Mouse (Mus musculus): Measurements from ENCODE around the gene Cmya5. TPM values are rescaled to one million over a fixed set of nuclear protein-coding genes. Genes with fewer than 3 reads are reported as not detected.

Gene Cmya5
- polyA plus RNA-seq, 1 experiment = 3.9 TPM

DNA sequence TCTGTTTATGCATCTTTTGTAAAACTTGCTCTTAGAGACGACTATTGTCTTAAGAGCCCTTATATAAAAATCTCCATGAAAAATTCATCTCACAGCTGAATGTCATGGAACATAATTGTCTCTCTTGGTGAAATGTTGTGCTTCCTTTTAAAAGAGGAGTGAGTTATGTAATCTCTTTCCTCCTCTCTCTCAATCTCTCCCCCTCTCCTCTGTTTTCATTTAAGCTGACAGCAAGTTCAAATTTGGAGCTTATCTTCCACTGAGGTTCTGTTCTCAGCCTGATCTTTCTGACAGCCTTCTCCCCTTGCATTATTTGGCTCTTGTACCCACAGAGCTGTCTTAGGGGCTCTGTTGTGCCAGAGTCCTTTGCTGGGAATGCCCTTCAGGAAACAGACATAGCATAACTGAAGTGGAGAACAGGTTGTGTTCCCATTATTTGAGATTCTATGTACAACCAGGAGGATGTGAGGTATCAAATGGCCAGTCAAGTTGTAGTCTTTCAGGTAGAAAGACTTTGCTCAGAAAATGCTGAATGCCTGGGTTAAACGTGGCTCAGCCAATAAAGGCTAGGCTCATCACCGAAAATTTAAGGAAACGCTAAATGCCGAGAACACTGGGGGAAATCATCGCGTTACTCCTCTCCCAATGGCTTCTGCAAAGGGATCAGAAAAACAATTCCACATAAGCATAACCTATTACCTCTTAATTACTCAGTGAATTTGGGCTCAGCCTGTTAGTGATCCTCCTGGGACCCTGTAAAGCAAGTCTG is 86.8 kb downstream of the Cmya5 start:
- WGBS = 82% methylated on average over 7 of the region's 7 CpGs
- DNase-seq = no peak
- Histone ChIP-seq H3K4me3 (replicated peaks; ENCODE audit: extremely low read depth, low read depth, low read length) (no peak overlapping the region), H3K4me1 (ENCODE audit: control insufficient read depth, insufficient read depth, low read length) (no peaks in the 10 kb centered on the region)
- TF ChIP-seq POLR2A (IDR thresholded peaks at IDR 0.05; ENCODE audit: borderline replicate concordance, extremely low read depth, low read depth, low read length) = no peak
- no peak for TF ChIP-seq CTCF (IDR thresholded peaks at IDR 0.05; ENCODE audit: insufficient read depth, low read length)

DNA sequence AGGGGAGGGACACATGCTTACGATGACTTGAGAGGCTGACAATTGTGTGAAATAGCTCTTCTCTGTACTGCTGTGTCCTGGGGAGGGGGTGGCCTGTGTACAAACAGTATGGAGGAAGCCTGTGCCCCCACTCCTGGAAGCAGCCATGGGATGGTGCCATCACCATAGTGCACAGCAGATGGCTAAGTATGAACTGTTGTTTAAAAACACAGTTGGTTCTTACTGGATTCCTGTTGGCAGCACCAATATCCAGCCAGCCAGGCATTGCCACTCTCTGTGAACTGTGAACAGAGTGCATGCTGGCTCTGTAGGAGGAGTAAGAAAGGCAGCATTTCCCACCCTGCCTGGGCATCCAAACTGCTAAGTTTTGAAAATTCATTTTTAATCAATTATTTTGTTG is 88.4 kb downstream of the Cmya5 start:
- DNase-seq = no peak
- Histone ChIP-seq H3K4me1 (ENCODE audit: control insufficient read depth, insufficient read depth, low read length) (no peaks in the 10 kb centered on the region), H3K4me3 (replicated peaks; ENCODE audit: extremely low read depth, low read depth, low read length) (no peak overlapping the region)
- 79% methylated on average over 1 of the region's 1 CpGs for WGBS
- no peak for TF ChIP-seq CTCF (IDR thresholded peaks at IDR 0.05; ENCODE audit: insufficient read depth, low read length)
- no peak for TF ChIP-seq POLR2A (IDR thresholded peaks at IDR 0.05; ENCODE audit: borderline replicate concordance, extremely low read depth, low read depth, low read length)

DNA sequence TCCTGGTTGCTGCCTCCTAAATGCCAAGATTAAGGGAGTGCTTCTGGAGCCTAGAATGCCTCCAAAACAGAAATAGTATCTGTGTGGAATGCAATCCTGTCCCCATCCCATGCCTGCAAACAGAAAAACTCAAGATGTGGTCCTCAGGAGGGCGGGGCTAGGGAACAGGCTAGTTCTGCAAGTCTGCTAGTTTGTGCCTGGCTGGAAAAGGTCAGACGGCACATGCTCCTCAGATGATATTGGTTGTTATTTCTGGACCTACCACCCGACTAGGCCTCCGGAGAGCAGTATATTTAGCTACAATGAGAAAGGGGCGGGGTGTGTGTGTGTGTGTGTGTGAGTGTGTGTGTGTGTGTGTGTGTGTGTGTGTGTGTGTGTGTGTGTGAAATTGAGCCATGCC is 93.0 kb downstream of the Cmya5 start:
- WGBS = 72% methylated on average over 5 of the region's 5 CpGs
- Histone ChIP-seq H3K4me3 (replicated peaks; ENCODE audit: extremely low read depth, low read depth, low read length) (no peak overlapping the region), H3K4me1 (ENCODE audit: control insufficient read depth, insufficient read depth, low read length) (no peaks in the 10 kb centered on the region)
- DNase-seq = no peak
- TF ChIP-seq CTCF (IDR thresholded peaks at IDR 0.05; ENCODE audit: insufficient read depth, low read length) (no peak), POLR2A (IDR thresholded peaks at IDR 0.05; ENCODE audit: borderline replicate concordance, extremely low read depth, low read depth, low read length) (no peak)

DNA sequence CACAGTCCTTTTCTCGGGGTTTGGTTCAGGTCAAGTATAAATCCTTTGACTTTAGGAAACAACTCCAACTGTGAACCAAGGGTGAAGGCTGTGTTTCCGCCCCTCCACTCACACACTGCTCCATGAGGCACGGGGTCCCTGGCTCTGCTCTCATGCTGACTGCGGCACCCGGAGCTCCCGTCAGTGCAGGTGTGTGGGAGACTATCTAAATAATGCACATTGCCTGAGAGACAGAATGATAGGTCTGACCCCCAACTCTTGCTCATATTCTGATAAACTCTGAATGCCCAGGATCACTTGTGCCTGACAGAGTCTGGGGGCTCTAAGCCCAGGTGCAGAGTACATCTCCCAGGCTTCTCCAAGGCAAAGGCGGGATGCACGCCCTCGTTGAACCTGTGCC is 103.5 kb downstream of the Cmya5 start:
- 70% methylated on average over 9 of the region's 9 CpGs for WGBS
- no peak for TF ChIP-seq POLR2A (IDR thresholded peaks at IDR 0.05; ENCODE audit: borderline replicate concordance, extremely low read depth, low read depth, low read length)
- no peak for TF ChIP-seq CTCF (IDR thresholded peaks at IDR 0.05; ENCODE audit: insufficient read depth, low read length)
- Histone ChIP-seq H3K4me3 (replicated peaks; ENCODE audit: extremely low read depth, low read depth, low read length) (no peak overlapping the region), H3K4me1 (ENCODE audit: control insufficient read depth, insufficient read depth, low read length) (no peaks in the 10 kb centered on the region)
- no peak for DNase-seq

DNA sequence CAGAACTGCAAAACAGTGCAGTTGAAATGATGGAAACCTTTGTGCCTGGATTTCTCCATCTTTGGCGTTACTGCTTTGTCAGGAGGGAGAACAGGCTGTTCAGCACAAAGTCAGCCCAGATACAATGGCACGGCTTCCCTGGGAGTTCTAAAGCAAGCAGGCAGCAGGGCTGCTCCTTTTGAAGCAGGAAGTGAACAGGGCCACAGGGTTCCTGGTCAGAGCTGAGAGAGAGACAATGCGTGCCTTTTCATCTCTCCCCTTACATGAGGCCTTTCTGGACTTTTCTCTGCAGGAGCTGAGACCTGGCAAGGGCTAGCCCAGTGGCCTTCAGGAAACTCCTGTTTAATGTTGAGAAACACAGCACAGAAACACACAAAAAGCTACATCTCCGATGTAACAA is 108.3 kb downstream of the Cmya5 start:
- DNase-seq = no peak
- 58% methylated on average over 4 of the region's 4 CpGs for WGBS
- Histone ChIP-seq H3K4me1 (ENCODE audit: control insufficient read depth, insufficient read depth, low read length) (no peaks in the 10 kb centered on the region), H3K4me3 (replicated peaks; ENCODE audit: extremely low read depth, low read depth, low read length) (no peak overlapping the region)
- TF ChIP-seq CTCF (IDR thresholded peaks at IDR 0.05; ENCODE audit: insufficient read depth, low read length) = no peak
- no peak for TF ChIP-seq POLR2A (IDR thresholded peaks at IDR 0.05; ENCODE audit: borderline replicate concordance, extremely low read depth, low read depth, low read length)

DNA sequence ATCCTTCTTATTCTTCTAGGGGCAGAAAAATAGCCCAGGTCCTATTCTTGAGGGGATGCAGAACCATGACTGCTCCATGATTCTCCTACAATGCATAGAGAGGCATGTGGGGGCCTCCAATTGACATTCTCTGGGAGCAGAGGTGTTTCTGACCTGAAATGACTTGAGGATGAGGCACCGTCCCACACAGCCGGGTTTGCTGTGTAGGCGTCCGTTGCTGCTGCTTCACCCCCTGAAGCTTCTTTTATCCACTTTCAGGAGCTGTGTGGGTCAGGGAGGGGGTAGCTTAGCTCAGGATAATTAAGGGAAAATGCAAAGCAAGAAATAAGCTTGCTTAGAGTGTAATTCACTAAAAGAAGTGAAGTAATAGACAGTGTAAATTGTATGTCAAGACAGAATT is 115.2 kb downstream of the Cmya5 start:
- 88% methylated on average over 4 of the region's 4 CpGs for WGBS
- TF ChIP-seq POLR2A (IDR thresholded peaks at IDR 0.05; ENCODE audit: borderline replicate concordance, extremely low read depth, low read depth, low read length) = no peak
- TF ChIP-seq CTCF (IDR thresholded peaks at IDR 0.05; ENCODE audit: insufficient read depth, low read length) = no peak

DNA sequence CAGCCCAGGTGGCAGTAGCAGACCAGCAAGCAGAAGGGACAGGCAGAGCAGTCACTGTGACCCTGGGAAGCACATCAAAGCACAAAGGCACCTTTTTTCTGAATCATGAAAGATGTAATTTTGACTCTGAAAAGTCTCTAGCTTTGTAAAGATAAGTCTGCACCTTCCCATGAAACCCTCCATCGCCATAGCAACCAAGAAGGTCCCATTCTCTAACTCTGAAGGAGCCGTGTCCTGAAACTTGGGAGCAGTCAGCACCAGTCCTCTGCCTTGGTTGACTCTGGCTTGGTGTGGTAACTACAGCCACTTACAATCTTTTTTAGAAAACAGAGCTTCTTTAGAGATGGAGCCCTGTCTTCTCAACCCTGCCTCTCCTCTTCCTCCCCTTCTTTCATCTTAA is 119.7 kb downstream of the Cmya5 start:
- TF ChIP-seq POLR2A (IDR thresholded peaks at IDR 0.05; ENCODE audit: borderline replicate concordance, extremely low read depth, low read depth, low read length) (no peak), CTCF (IDR thresholded peaks at IDR 0.05; ENCODE audit: insufficient read depth, low read length) (no peak)
- Histone ChIP-seq H3K4me1 (ENCODE audit: control insufficient read depth, insufficient read depth, low read length) (no peaks in the 10 kb centered on the region), H3K4me3 (replicated peaks; ENCODE audit: extremely low read depth, low read depth, low read length) (no peak overlapping the region)
- 50% methylated on average over 2 of the region's 2 CpGs for WGBS
- no peak for DNase-seq

More for the DNA sequence above, 115.2 kb downstream of the Cmya5 start:
- no peak for DNase-seq
- H3K4me3 ChIP-seq (replicated peaks; ENCODE audit: extremely low read depth, low read depth, low read length) = no peak overlapping the region
- no peaks in the 10 kb centered on the region for H3K4me1 ChIP-seq (ENCODE audit: control insufficient read depth, insufficient read depth, low read length)

DNA sequence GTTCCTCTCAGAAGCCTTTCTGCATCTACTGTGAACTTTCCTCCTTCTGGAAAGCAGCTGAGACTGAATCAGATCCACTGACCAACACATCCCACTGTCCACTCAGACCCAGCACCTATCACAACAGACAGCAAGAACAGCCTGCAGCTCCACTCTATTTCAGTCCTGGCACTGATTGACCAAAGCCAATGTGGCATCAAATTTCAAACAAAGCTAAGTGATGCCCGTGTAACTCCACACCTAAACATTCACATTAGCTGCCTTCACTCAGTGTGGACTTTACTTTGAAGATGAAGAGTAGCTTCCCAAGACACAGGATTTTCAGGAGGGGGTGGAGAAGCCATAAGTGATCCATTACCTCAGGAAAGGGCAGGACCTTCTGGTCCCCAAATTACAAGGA is 122.4 kb downstream of the Cmya5 start:
- H3K4me3 ChIP-seq (replicated peaks; ENCODE audit: extremely low read depth, low read depth, low read length) = no peak overlapping the region
- no peaks in the 10 kb centered on the region for H3K4me1 ChIP-seq (ENCODE audit: control insufficient read depth, insufficient read depth, low read length)
- TF ChIP-seq CTCF (IDR thresholded peaks at IDR 0.05; ENCODE audit: insufficient read depth, low read length) = no peak
- TF ChIP-seq POLR2A (IDR thresholded peaks at IDR 0.05; ENCODE audit: borderline replicate concordance, extremely low read depth, low read depth, low read length) = no peak
- WGBS = 7% methylated on average over 1 of the region's 1 CpGs
- no peak for DNase-seq

DNA sequence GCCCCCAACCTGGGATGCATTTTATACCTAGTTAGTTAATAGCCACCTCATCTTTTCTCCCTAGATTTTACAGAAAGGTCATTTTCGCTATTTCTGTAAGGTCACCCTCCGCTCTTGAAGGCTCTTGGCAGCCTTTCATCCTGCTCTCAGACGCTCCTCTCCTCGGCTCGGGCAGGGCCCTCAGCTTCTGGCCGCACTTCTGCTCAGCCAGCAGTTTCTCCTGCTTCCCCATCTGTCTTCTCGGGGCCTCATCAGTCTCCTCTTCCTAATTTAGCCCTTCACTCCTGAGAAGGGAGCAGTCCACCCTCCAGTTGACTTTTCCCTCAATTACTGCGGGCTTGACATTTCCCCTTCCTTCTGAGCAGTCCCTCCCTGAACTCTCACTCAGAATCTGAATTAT is 131.6 kb downstream of the Cmya5 start:
- no peak for DNase-seq
- TF ChIP-seq POLR2A (IDR thresholded peaks at IDR 0.05; ENCODE audit: borderline replicate concordance, extremely low read depth, low read depth, low read length) = no peak
- no peak for TF ChIP-seq CTCF (IDR thresholded peaks at IDR 0.05; ENCODE audit: insufficient read depth, low read length)
- H3K4me1 ChIP-seq (ENCODE audit: control insufficient read depth, insufficient read depth, low read length) = no peaks in the 10 kb centered on the region
- H3K4me3 ChIP-seq (replicated peaks; ENCODE audit: extremely low read depth, low read depth, low read length) = no peak overlapping the region
- 49% methylated on average over 8 of the region's 8 CpGs for WGBS

DNA sequence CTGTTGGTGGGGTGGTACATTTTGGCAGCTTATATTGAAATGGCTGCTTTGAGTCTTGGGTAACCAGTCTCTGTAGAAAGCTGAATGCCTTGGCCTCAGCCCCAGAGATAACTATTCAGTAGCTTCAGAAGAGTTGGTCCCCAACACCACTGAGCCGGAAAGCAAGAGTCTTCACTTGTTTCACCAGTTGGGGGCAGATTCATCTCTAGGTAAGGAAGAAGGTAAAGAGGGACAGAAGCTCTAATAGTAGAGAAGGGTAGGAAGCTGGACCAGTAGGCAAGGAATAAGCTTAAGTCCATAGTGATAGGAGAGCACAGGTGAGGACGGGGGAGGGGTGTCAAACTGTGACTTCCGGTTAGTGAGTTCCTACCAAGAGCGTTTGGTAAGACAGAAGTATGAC is 133.2 kb downstream of the Cmya5 start:
- 87% methylated on average over 4 of the region's 4 CpGs for WGBS
- H3K4me3 ChIP-seq (replicated peaks; ENCODE audit: extremely low read depth, low read depth, low read length) = no peak overlapping the region
- no peak for DNase-seq
- no peaks in the 10 kb centered on the region for H3K4me1 ChIP-seq (ENCODE audit: control insufficient read depth, insufficient read depth, low read length)
- TF ChIP-seq POLR2A (IDR thresholded peaks at IDR 0.05; ENCODE audit: borderline replicate concordance, extremely low read depth, low read depth, low read length) (no peak), CTCF (IDR thresholded peaks at IDR 0.05; ENCODE audit: insufficient read depth, low read length) (no peak)

Measured in lung, adult 2 months (tissue).